Mouse (Mus musculus) thymus, adult 2 months (tissue): Measurements from ENCODE around the gene 2900026A02Rik. TPM values are rescaled to one million over a fixed set of nuclear protein-coding genes. Genes with fewer than 3 reads are reported as not detected.
A peak's percentile ranks its signal among the peaks of the same experiment; 100 is the strongest.

ENCODE experiments used
- DNase-seq: peaks from one replicate; pipeline ENCODE4 v3.0.0; 2021
- H3K27ac ChIP-seq: fragments of 200-500 bp; 2 replicates; pipeline ENCODE4 v1.5.1; 2012; ENCODE audit warnings: low read length, control low read depth; ENCODE audit not compliant: control insufficient read depth, insufficient read depth
- H3K27me3 ChIP-seq: fragments of 200-500 bp; 2 replicates; pipeline ENCODE4 v1.6.1; 2012; ENCODE audit warnings: mild to moderate bottlenecking, low read length, moderate library complexity, mixed read lengths; ENCODE audit not compliant: control insufficient read depth, insufficient read depth
- H3K36me3 ChIP-seq: fragments of 200-500 bp; 2 replicates; pipeline ENCODE4 v1.6.1; 2012; ENCODE audit warnings: mild to moderate bottlenecking, low read length, moderate library complexity; ENCODE audit not compliant: control insufficient read depth, insufficient read depth
- H3K4me1 ChIP-seq: fragments of 200-500 bp; replicated peaks from 2 replicates; pipeline ENCODE4 v1.6.1; 2012; ENCODE audit warnings: low read length; ENCODE audit not compliant: control insufficient read depth, insufficient read depth
- H3K4me3 ChIP-seq: fragments of 200-500 bp; 2 replicates; pipeline ENCODE4 v1.5.1; 2012; ENCODE audit warnings: mild to moderate bottlenecking, low read length, control low read depth, moderate library complexity; ENCODE audit not compliant: control insufficient read depth, insufficient read depth
- CTCF ChIP-seq: fragments of 200-500 bp; IDR thresholded peaks from 2 replicates; pipeline ENCODE4 v1.5.1; 2012; ENCODE audit warnings: mild to moderate bottlenecking, control low read depth, low read length, moderate library complexity, borderline replicate concordance; ENCODE audit not compliant: control insufficient read depth, poor library complexity, insufficient read depth; ENCODE audit errors: extremely low read depth
- POLR2A ChIP-seq: fragments of 200-500 bp; IDR thresholded peaks from 2 replicates; pipeline ENCODE4 v1.6.1; 2012; ENCODE audit warnings: mild to moderate bottlenecking, low read length, control low read depth, moderate library complexity; ENCODE audit not compliant: control insufficient read depth, poor library complexity, insufficient read depth; ENCODE audit errors: extremely low read depth
- WGBS: fragments of 180-500 bp; shearing (Covaris S2); methylation state at CpG from one replicate; pipeline ENCODE4 v1.1.7; 2018; 5-methylcytosine and 5-hydroxymethylcytosine counted together
- polyA plus RNA-seq: library from polyadenylated mRNA; depleted of rRNA; stranded (reverse); fragments of >200 nt; gene quantifications from 2 replicates; pipeline ENCODE4 v1.2.3, GENCODE M21; 2012

The 2900026A02Rik gene
- polyA plus RNA-seq, 1 experiment: 6.9 TPM

DNA sequence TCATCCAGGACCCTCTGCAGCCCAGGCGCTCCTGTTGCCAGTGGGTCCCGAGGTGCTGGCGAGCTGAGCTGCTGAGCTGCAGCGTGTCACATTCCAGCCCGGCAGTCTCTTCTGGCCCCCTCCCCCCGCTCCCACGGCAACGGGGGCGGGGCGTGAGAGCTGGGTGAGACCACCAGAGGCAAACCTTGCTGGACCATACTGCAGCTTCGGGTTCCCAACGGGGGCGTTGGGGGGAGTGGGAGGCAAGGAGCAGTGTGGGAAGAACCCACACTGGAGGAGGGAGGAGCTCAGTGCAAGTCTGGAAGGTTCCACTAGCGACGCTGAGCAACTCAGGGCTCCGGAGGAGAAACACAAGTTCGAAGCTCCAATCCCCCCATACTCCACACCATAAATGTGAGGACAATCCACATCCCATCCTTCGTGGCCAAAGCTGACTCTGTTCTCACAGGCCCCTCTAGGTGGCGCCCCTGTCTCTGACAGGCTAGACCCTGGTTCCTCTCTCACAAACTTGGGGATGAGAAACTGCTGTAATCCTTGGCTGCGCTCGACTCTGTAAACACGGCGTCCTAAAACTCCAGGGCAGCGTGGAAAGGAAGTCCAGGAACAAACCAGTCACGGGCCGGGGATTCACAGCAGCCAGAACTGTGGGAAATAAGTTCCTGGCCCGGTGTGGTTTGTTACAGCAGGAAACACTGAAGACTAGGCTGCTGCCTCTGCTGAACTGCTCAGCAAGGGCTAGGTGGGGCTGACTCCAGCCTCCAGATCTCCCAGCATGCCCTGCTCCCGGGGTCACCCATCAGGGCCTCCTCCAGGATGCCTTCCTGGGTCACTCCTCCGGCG, 41.0 kb downstream of the 2900026A02Rik start:
- TF ChIP-seq CTCF: peak; percentile 58; the same call in 1 of the 2 replicates
- no peak for TF ChIP-seq POLR2A
- H3K4me1 ChIP-seq: peaks cover 8% of the 10 kb centered on the region
- H3K27me3 ChIP-seq: no peaks in the 10 kb centered on the region
- peak; percentile 62 for DNase-seq
- 8% methylated on average over 30 of the region's 30 CpGs for WGBS
- peak overlapping the region; percentile 17; the same call in 1 of the 2 replicates for H3K27ac ChIP-seq
- peak overlapping the region; percentile 33 for H3K4me3 ChIP-seq
- no peaks in the 10 kb centered on the region for H3K36me3 ChIP-seq

DNA sequence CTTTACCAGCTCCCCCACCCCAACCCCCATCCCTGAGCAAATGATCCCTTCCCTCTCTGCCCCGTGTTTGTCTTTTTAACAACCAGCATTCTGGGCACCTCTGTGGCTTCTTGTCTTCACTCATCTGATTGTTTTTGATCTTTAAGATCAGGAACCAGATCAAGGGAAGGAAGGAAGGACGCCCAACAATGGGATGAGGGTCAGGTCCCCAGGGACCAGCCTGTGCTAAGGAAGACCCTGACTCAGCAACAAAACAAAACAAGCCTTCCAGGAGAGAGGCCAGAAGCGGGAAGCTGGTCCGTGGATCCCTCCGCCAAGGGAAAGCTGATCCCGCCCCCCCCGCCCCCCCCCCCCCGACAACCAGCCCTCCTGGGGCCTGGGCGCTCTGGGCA, 41.6 kb downstream of the 2900026A02Rik start:
- Histone ChIP-seq H3K27ac (no peak overlapping the region), H3K27me3 (no peaks in the 10 kb centered on the region), H3K4me3 (no peak overlapping the region), H3K4me1 (peaks cover 8% of the 10 kb centered on the region), H3K36me3 (no peaks in the 10 kb centered on the region)
- DNase-seq: no peak
- WGBS: 38% methylated on average over 7 of the region's 9 CpGs
- TF ChIP-seq CTCF: no peak
- TF ChIP-seq POLR2A: no peak

DNA sequence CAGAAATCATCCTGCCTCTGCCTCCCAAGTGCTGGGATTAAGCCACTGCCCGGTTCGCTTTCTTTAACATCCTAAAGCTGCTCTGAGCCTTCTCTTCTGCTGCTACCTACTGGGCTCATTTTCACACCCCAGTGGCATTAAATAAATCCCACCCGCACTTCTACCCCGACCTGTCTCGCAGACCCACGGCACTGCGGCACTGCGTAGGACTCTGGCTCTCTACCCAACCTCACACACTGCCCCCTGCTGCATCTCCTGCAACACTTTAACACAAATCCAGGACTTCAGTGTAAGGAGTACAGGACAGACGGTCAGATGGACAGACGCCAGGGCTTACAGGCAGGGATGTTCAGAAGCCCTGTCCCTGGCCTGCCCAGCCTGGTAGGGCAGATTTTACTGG, 45.1 kb downstream of the 2900026A02Rik start:
- Histone ChIP-seq H3K27me3 (no peaks in the 10 kb centered on the region), H3K4me3 (no peak overlapping the region), H3K27ac (no peak overlapping the region), H3K4me1 (peaks cover 8% of the 10 kb centered on the region), H3K36me3 (no peaks in the 10 kb centered on the region)
- no peak for TF ChIP-seq POLR2A
- no peak for TF ChIP-seq CTCF
- DNase-seq: no peak
- 89% methylated on average over 10 of the region's 10 CpGs for WGBS

DNA sequence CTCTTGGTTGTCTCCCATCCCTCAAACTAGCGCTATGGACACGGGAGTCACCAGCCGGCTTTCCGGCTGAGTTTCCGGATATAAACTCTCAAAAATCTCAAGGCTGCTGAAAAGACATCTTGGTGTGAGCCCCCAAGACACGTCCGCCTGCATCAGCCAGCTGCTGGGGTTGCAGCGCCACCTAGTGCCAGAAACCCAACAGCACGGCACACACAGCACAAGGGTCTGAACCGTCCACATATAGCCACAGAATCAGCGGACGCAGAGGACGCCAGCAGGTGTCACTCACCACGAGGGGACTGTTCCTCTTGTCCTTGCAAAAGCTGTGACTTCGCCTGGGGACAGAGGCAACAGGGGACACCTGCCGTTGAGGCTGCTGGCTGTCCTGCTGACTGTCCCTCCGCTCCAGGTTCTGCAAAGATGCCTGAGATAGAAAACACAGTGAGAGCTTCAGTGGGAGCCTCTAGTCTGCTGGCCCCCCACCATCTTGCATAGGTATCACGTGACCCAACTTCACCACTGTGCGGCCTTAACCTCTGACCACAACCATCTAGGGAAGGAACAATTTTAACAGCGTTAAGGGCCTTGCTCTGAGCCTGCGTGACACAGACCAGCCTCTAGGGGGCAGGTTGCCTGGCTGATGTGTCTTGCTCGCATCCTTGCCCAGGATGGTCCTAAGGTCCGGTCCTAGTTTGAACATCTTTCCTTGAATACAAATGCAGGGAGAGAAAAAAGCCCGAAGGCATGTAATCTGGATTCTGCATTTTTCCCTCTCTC, 45.9 kb downstream of the 2900026A02Rik start:
- Histone ChIP-seq H3K4me1 (peaks cover 3% of the 10 kb centered on the region; the same call in 1 of the 2 replicates), H3K27me3 (no peaks in the 10 kb centered on the region), H3K27ac (no peak overlapping the region), H3K36me3 (no peaks in the 10 kb centered on the region), H3K4me3 (no peak overlapping the region)
- TF ChIP-seq POLR2A: no peak
- TF ChIP-seq CTCF: peak; percentile 73
- no peak for DNase-seq
- whole genome bisulfite sequencing: 41% methylated on average over 24 of the region's 24 CpGs

DNA sequence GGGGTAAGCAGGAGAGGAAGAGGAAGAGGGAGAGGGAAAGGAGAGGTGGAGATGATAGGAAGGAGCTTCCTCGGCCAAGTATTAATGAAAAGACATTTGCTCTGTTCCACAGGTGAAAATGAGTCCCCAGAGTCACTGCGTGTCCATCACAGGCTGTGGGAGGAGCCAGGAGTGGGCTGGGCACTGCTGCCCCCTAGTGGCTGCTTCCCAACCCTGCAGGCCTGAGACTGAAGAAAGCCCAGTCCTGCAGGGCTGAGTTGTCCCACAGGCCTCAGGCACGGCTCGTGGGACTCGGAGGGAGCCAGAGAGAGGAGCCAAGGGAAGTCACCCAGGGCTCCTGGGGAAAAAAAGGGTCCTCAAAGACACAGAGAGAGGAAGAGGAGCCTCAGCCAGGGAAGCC, 47.7 kb downstream of the 2900026A02Rik start:
- H3K27me3 ChIP-seq: no peaks in the 10 kb centered on the region
- H3K27ac ChIP-seq: no peak overlapping the region
- no peak for TF ChIP-seq POLR2A
- peak; percentile 95 for TF ChIP-seq CTCF
- H3K4me1 ChIP-seq: no peaks in the 10 kb centered on the region
- H3K36me3 ChIP-seq: no peaks in the 10 kb centered on the region
- 15% methylated on average over 5 of the region's 5 CpGs for WGBS
- peak; percentile 64 for DNase-seq
- no peak overlapping the region for H3K4me3 ChIP-seq

DNA sequence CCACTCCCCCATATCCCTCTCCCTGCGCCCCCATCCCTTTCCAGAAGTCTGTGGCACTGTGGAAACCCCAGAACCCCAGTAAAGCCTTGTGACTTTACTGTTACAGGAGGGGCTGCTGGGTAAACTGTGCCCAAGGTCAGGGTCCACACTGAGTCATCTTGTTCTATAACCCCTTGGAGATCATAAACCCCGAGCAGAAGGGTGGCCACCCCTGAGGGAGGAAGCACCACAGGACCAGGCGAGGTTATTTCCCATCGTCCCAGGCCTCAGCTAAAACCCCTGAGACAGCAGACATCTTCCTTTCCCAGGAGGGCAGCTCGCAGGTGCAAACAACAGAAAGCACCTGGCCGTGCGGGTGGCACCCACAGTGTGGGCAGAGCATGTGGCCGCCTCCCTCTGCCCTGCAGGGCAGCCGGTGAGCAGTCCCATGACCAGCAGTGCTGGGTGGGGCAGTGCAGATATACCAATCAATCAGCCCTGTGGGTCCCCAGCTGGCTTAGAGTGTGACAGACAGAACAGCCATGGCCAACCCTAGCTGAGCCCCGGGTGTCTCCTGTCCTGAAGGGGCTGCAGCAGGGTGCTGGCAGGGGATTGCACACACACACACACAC, 49.0 kb downstream of the 2900026A02Rik start:
- Histone ChIP-seq H3K4me3 (no peak overlapping the region), H3K36me3 (no peaks in the 10 kb centered on the region), H3K27ac (no peak overlapping the region), H3K27me3 (no peaks in the 10 kb centered on the region), H3K4me1 (no peaks in the 10 kb centered on the region)
- TF ChIP-seq CTCF (no peak), POLR2A (no peak)
- no peak for DNase-seq
- WGBS: 54% methylated on average over 10 of the region's 10 CpGs
